Mouse (Mus musculus): ENCODE results near the gene Nfkb1. TPM values are rescaled to one million over a fixed set of nuclear protein-coding genes. Genes with fewer than 3 reads are reported as not detected.
A peak's percentile ranks its signal among the peaks of the same experiment; 100 is the strongest.

Gene Nfkb1
- polyA plus RNA-seq, 1 experiment from 2014 or later, result 18.4 TPM

- Histone ChIP-seq H3K9ac (no peak overlapping the region), H3K4me2 (no peak overlapping the region), H3K4me1 (no peaks in the 10 kb centered on the region), H3K27ac (no peak overlapping the region), H3K36me3 (peaks cover 55% of the 10 kb centered on the region), H3K4me3 (no peak overlapping the region), H3K9me3 (replicated peaks) (no peaks in the 10 kb centered on the region), H3K27me3 (replicated peaks) (no peaks in the 10 kb centered on the region)
- WGBS (ENCODE audit: insufficient replicate concordance), result 82% methylated on average over 3 of the region's 3 CpGs
- no peak for ATAC-seq
Measured at GRCm38 (mm10) chr3:135614376-135614775, 77.0 kb downstream of the Nfkb1 start.

- no peak for ATAC-seq
- peaks cover 31% of the 10 kb centered on the region for H3K4me1 ChIP-seq
- no peaks in the 10 kb centered on the region for H3K9me3 ChIP-seq (replicated peaks)
- no peak overlapping the region for H3K9ac ChIP-seq
- peaks cover 34% of the 10 kb centered on the region for H3K36me3 ChIP-seq
- no peak overlapping the region for H3K27ac ChIP-seq
- no peak overlapping the region for H3K4me2 ChIP-seq
- WGBS (ENCODE audit: insufficient replicate concordance), result 58% methylated on average over 3 of the region's 3 CpGs
- H3K27me3 ChIP-seq (replicated peaks), result no peaks in the 10 kb centered on the region
- H3K4me3 ChIP-seq, result no peak overlapping the region
Measured at GRCm38 (mm10) chr3:135610221-135610620, 81.1 kb downstream of the Nfkb1 start.

- H3K9ac ChIP-seq, result peak overlapping the region; percentile 73
- H3K4me3 ChIP-seq, result peak overlapping the region; percentile 64
Measured at GRCm38 (mm10) chr3:135607660-135608473, 83.5 kb downstream of the Nfkb1 start.

GRCm38 (mm10) chr3:135607021-135607420, 84.3 kb downstream of the Nfkb1 start:
- peak overlapping the region; percentile 10; the same call in 1 of the 2 replicates for H3K27ac ChIP-seq
- no peaks in the 10 kb centered on the region for H3K27me3 ChIP-seq (replicated peaks)
- H3K4me3 ChIP-seq, result peak overlapping the region; percentile 64; the same call in 1 of the 2 replicates
- H3K4me1 ChIP-seq, result peaks cover 52% of the 10 kb centered on the region
- peak overlapping the region; percentile 73; the same call in 1 of the 2 replicates for H3K9ac ChIP-seq
- no peak for ATAC-seq
- WGBS (ENCODE audit: insufficient replicate concordance), result 74% methylated on average over 9 of the region's 9 CpGs
- peaks cover 34% of the 10 kb centered on the region for H3K36me3 ChIP-seq
- no peaks in the 10 kb centered on the region for H3K9me3 ChIP-seq (replicated peaks)
- peak overlapping the region; percentile 75 for H3K4me2 ChIP-seq

More at GRCm38 (mm10) chr3:135607660-135608473, 83.5 kb downstream of the Nfkb1 start:
- H3K4me1 ChIP-seq, result peaks cover 46% of the 10 kb centered on the region
- peaks cover 34% of the 10 kb centered on the region for H3K36me3 ChIP-seq
- H3K27me3 ChIP-seq (replicated peaks), result no peaks in the 10 kb centered on the region
- H3K4me2 ChIP-seq, result peak overlapping the region; percentile 75
- 24% methylated on average over 24 of the region's 24 CpGs for WGBS (ENCODE audit: insufficient replicate concordance)
- H3K27ac ChIP-seq, result peak overlapping the region; percentile 31; the same call in 1 of the 2 replicates
- H3K9me3 ChIP-seq (replicated peaks), result no peaks in the 10 kb centered on the region
- peak; percentile 50; the same call in 1 of the 2 replicates for ATAC-seq

- Histone ChIP-seq H3K4me3 (no peak overlapping the region), H3K27me3 (replicated peaks) (no peaks in the 10 kb centered on the region), H3K4me1 (peaks cover 52% of the 10 kb centered on the region), H3K9me3 (replicated peaks) (no peaks in the 10 kb centered on the region), H3K9ac (no peak overlapping the region), H3K4me2 (0 out of 2 replicates have a peak overlapping the region, but pooled peaks have one; percentile 75), H3K36me3 (peaks cover 38% of the 10 kb centered on the region), H3K27ac (no peak overlapping the region)
- WGBS (ENCODE audit: insufficient replicate concordance), result 85% methylated on average over 8 of the region's 8 CpGs
- no peak for ATAC-seq
Measured at GRCm38 (mm10) chr3:135606592-135606991, 84.8 kb downstream of the Nfkb1 start.

GRCm38 (mm10) chr3:135605474-135605873, 85.9 kb downstream of the Nfkb1 start:
- ATAC-seq, result no peak
- Histone ChIP-seq H3K9me3 (replicated peaks) (no peaks in the 10 kb centered on the region), H3K27ac (no peak overlapping the region), H3K4me3 (no peak overlapping the region), H3K36me3 (peaks cover 46% of the 10 kb centered on the region), H3K4me1 (peaks cover 52% of the 10 kb centered on the region), H3K27me3 (replicated peaks) (no peaks in the 10 kb centered on the region), H3K4me2 (no peak overlapping the region), H3K9ac (no peak overlapping the region)
- 58% methylated on average over 4 of the region's 4 CpGs for WGBS (ENCODE audit: insufficient replicate concordance)

- Histone ChIP-seq H3K27ac (peak overlapping the region; percentile 32; the same call in 1 of the 2 replicates), H3K36me3 (peaks cover 51% of the 10 kb centered on the region), H3K27me3 (replicated peaks) (no peaks in the 10 kb centered on the region), H3K4me1 (peaks cover 55% of the 10 kb centered on the region), H3K4me2 (0 out of 2 replicates have a peak overlapping the region, but pooled peaks have one; percentile 5), H3K4me3 (no peak overlapping the region), H3K9me3 (replicated peaks) (no peaks in the 10 kb centered on the region), H3K9ac (no peak overlapping the region)
- 59% methylated on average over 10 of the region's 10 CpGs for WGBS (ENCODE audit: insufficient replicate concordance)
- ATAC-seq, result no peak
Measured at GRCm38 (mm10) chr3:135604626-135605417, 86.5 kb downstream of the Nfkb1 start.

- Histone ChIP-seq H3K4me2 (no peak overlapping the region), H3K27me3 (replicated peaks) (no peaks in the 10 kb centered on the region), H3K9me3 (replicated peaks) (no peaks in the 10 kb centered on the region), H3K36me3 (peaks cover 59% of the 10 kb centered on the region), H3K4me1 (peaks cover 47% of the 10 kb centered on the region), H3K9ac (no peak overlapping the region), H3K27ac (peak overlapping the region; percentile 20; the same call in 1 of the 2 replicates), H3K4me3 (no peak overlapping the region)
- no peak for ATAC-seq
- 43% methylated on average over 10 of the region's 10 CpGs for WGBS (ENCODE audit: insufficient replicate concordance)
Measured at GRCm38 (mm10) chr3:135602731-135603130, 88.6 kb downstream of the Nfkb1 start.

- Histone ChIP-seq H3K27ac (no peak overlapping the region), H3K36me3 (peaks cover 68% of the 10 kb centered on the region), H3K9me3 (replicated peaks) (no peaks in the 10 kb centered on the region), H3K4me3 (no peak overlapping the region), H3K9ac (no peak overlapping the region), H3K4me2 (no peak overlapping the region), H3K4me1 (peaks cover 23% of the 10 kb centered on the region; the same call in 1 of the 2 replicates), H3K27me3 (replicated peaks) (no peaks in the 10 kb centered on the region)
- WGBS (ENCODE audit: insufficient replicate concordance), result 76% methylated on average over 3 of the region's 3 CpGs
- ATAC-seq, result no peak
Measured at GRCm38 (mm10) chr3:135598355-135598754, 93.0 kb downstream of the Nfkb1 start.

GRCm38 (mm10) chr3:135597014-135597413, 94.3 kb downstream of the Nfkb1 start:
- WGBS (ENCODE audit: insufficient replicate concordance), result 44% methylated on average over 4 of the region's 4 CpGs
- peaks cover 69% of the 10 kb centered on the region for H3K36me3 ChIP-seq
- no peaks in the 10 kb centered on the region for H3K9me3 ChIP-seq (replicated peaks)
- no peak overlapping the region for H3K9ac ChIP-seq
- peak overlapping the region; percentile 5; the same call in 1 of the 2 replicates for H3K27ac ChIP-seq
- no peak overlapping the region for H3K4me2 ChIP-seq
- ATAC-seq, result no peak
- no peak overlapping the region for H3K4me3 ChIP-seq
- H3K27me3 ChIP-seq (replicated peaks), result no peaks in the 10 kb centered on the region
- H3K4me1 ChIP-seq, result peaks cover 14% of the 10 kb centered on the region; the same call in 1 of the 2 replicates

- Histone ChIP-seq H3K9me3 (replicated peaks) (no peaks in the 10 kb centered on the region), H3K4me3 (no peak overlapping the region), H3K9ac (no peak overlapping the region), H3K36me3 (peaks cover 73% of the 10 kb centered on the region), H3K4me2 (no peak overlapping the region), H3K27ac (no peak overlapping the region), H3K27me3 (replicated peaks) (no peaks in the 10 kb centered on the region), H3K4me1 (peaks cover 17% of the 10 kb centered on the region)
- 69% methylated on average over 21 of the region's 21 CpGs for WGBS (ENCODE audit: insufficient replicate concordance)
- no peak for ATAC-seq
Measured at GRCm38 (mm10) chr3:135594238-135594917, 97.0 kb downstream of the Nfkb1 start.

All from liver, embryonic 12.5 days (tissue).